Mouse (Mus musculus) neural tube, embryonic 15.5 days (tissue): ENCODE measurements around the gene Il16. TPM values are rescaled to one million over a fixed set of nuclear protein-coding genes. Genes with fewer than 3 reads are reported as not detected.
"Not testable (repeated sequence)": the region's sequence is repeated elsewhere in the genome, so short reads cannot be mapped to it uniquely, and the experiment has no call there.

ENCODE experiments used
- ATAC-seq: fragments of 200-750 bp; cut with Nextera tagmentation; 2 replicates; pipeline ENCODE4 v1.8.0; 2017; ENCODE audit warnings: mild to moderate bottlenecking, moderate TSS enrichment, moderate library complexity; ENCODE audit not compliant: low FRiP score
- H3K27ac ChIP-seq: fragments of 300-500 bp; sonication (generic); replicated peaks from 2 replicates; pipeline ENCODE4 v1.5.1; 2015; ENCODE audit warnings: mild to moderate bottlenecking, inconsistent platforms
- H3K27me3 ChIP-seq: fragments of 300-500 bp; sonication (generic); replicated peaks from 2 replicates; pipeline ENCODE4 v1.6.1; 2015; ENCODE audit warnings: inconsistent platforms
- H3K36me3 ChIP-seq: fragments of 300-500 bp; sonication (generic); 2 replicates; pipeline ENCODE4 v1.6.1; 2015; ENCODE audit warnings: inconsistent platforms
- H3K4me1 ChIP-seq: fragments of 300-500 bp; sonication (generic); 2 replicates; pipeline ENCODE4 v1.6.1; 2015; ENCODE audit warnings: inconsistent platforms
- H3K4me2 ChIP-seq: fragments of 300-500 bp; sonication (generic); 2 replicates; pipeline ENCODE4 v1.6.1; 2015; ENCODE audit warnings: inconsistent platforms, mild to moderate bottlenecking, moderate library complexity
- H3K4me3 ChIP-seq: fragments of 300-500 bp; sonication (generic); replicated peaks from 2 replicates; pipeline ENCODE4 v1.5.1; 2015; ENCODE audit warnings: mild to moderate bottlenecking, inconsistent platforms
- H3K9ac ChIP-seq: fragments of 300-500 bp; sonication (generic); replicated peaks from 2 replicates; pipeline ENCODE4 v1.6.1; 2015; ENCODE audit warnings: mild to moderate bottlenecking, inconsistent platforms
- H3K9me3 ChIP-seq: fragments of 300-500 bp; sonication (generic); replicated peaks from 2 replicates; pipeline ENCODE4 v1.6.1; 2016; ENCODE audit warnings: inconsistent platforms
- WGBS: fragments of 180-500 bp; shearing (Covaris S2); methylation state at CpG from one replicate; pipeline ENCODE4 v1.1.7; 2015; ENCODE audit warnings: mixed read lengths; 5-methylcytosine and 5-hydroxymethylcytosine counted together
- polyA plus RNA-seq: library from polyadenylated mRNA; unstranded; fragments of >200 nt; fragmentation: Nextera tagmentation; extraction: Ambion mirVana; gene quantifications from 2 replicates; pipeline ENCODE4 v1.2.1, GENCODE M21; 2015

Gene Il16
- polyA plus RNA-seq, 1 experiment from 2014 or later, result 1.4 TPM

GRCm38 (mm10) chr7:83713639-83714038 lies 31.9 kb downstream of the Il16 start:
- Histone ChIP-seq H3K4me1 (peaks cover 3% of the 10 kb centered on the region; the same call in 1 of the 2 replicates), H3K9ac (no peak overlapping the region), H3K36me3 (no peaks in the 10 kb centered on the region), H3K27me3 (no peaks in the 10 kb centered on the region), H3K9me3 (no peaks in the 10 kb centered on the region), H3K4me2 (no peak overlapping the region), H3K4me3 (no peak overlapping the region), H3K27ac (no peak overlapping the region)
- ATAC-seq, result no peak
- 73% methylated on average over 1 of the region's 1 CpGs for WGBS

- H3K4me2 ChIP-seq, H3K4me1 ChIP-seq, H3K36me3 ChIP-seq, H3K9me3 ChIP-seq, H3K27ac ChIP-seq, H3K27me3 ChIP-seq, H3K4me3 ChIP-seq, H3K9ac ChIP-seq, ATAC-seq: not testable (repeated sequence)
- WGBS, result 87% methylated on average over 10 of the region's 10 CpGs
Observed at GRCm38 (mm10) chr7:83711676-83712259, 33.8 kb downstream of the Il16 start.

GRCm38 (mm10) chr7:83703046-83703775 lies 42.3 kb downstream of the Il16 start:
- Histone ChIP-seq H3K9ac (no peak overlapping the region), H3K9me3 (no peaks in the 10 kb centered on the region), H3K27ac (no peak overlapping the region), H3K4me3 (no peak overlapping the region), H3K36me3 (no peaks in the 10 kb centered on the region), H3K27me3 (no peaks in the 10 kb centered on the region), H3K4me2 (no peak overlapping the region), H3K4me1 (no peaks in the 10 kb centered on the region)
- WGBS, result 79% methylated on average over 9 of the region's 9 CpGs
- no peak for ATAC-seq

- H3K9me3 ChIP-seq, result no peaks in the 10 kb centered on the region
- H3K27ac ChIP-seq, result no peak overlapping the region
- no peaks in the 10 kb centered on the region for H3K36me3 ChIP-seq
- 86% methylated on average over 6 of the region's 6 CpGs for WGBS
- H3K4me1 ChIP-seq, result no peaks in the 10 kb centered on the region
- H3K9ac ChIP-seq, result no peak overlapping the region
- H3K4me2 ChIP-seq, result no peak overlapping the region
- ATAC-seq, result no peak
- no peaks in the 10 kb centered on the region for H3K27me3 ChIP-seq
- no peak overlapping the region for H3K4me3 ChIP-seq
Observed at GRCm38 (mm10) chr7:83699066-83699745, 46.3 kb downstream of the Il16 start.

GRCm38 (mm10) chr7:83695449-83696212 lies 49.9 kb downstream of the Il16 start:
- 32% methylated on average over 6 of the region's 6 CpGs for WGBS

GRCm38 (mm10) chr7:83682640-83683274 lies 62.8 kb downstream of the Il16 start:
- ATAC-seq, result no peak
- 56% methylated on average over 6 of the region's 6 CpGs for WGBS

More at GRCm38 (mm10) chr7:83695449-83696212, 49.9 kb downstream of the Il16 start:
- H3K9me3 ChIP-seq, result no peaks in the 10 kb centered on the region
- H3K4me3 ChIP-seq, result no peak overlapping the region
- H3K27ac ChIP-seq, result no peak overlapping the region
- no peaks in the 10 kb centered on the region for H3K4me1 ChIP-seq
- ATAC-seq, result no peak
- H3K4me2 ChIP-seq, result no peak overlapping the region
- H3K36me3 ChIP-seq, result no peaks in the 10 kb centered on the region
- H3K9ac ChIP-seq, result no peak overlapping the region
- H3K27me3 ChIP-seq, result no peaks in the 10 kb centered on the region

GRCm38 (mm10) chr7:83678506-83678905 lies 67.0 kb downstream of the Il16 start:
- 92% methylated on average over 4 of the region's 4 CpGs for WGBS
- no peak overlapping the region for H3K4me2 ChIP-seq
- H3K27me3 ChIP-seq, result no peaks in the 10 kb centered on the region
- no peaks in the 10 kb centered on the region for H3K9me3 ChIP-seq
- H3K4me1 ChIP-seq, result no peaks in the 10 kb centered on the region
- no peaks in the 10 kb centered on the region for H3K36me3 ChIP-seq
- H3K4me3 ChIP-seq, result no peak overlapping the region
- H3K9ac ChIP-seq, result no peak overlapping the region
- ATAC-seq, result no peak
- no peak overlapping the region for H3K27ac ChIP-seq

More at GRCm38 (mm10) chr7:83682640-83683274, 62.8 kb downstream of the Il16 start:
- H3K9ac ChIP-seq, result no peak overlapping the region
- H3K4me3 ChIP-seq, result no peak overlapping the region
- no peak overlapping the region for H3K4me2 ChIP-seq
- H3K36me3 ChIP-seq, result no peaks in the 10 kb centered on the region
- H3K27ac ChIP-seq, result no peak overlapping the region
- no peaks in the 10 kb centered on the region for H3K9me3 ChIP-seq
- H3K4me1 ChIP-seq, result no peaks in the 10 kb centered on the region
- no peaks in the 10 kb centered on the region for H3K27me3 ChIP-seq

GRCm38 (mm10) chr7:83677296-83677695 lies 68.2 kb downstream of the Il16 start:
- Histone ChIP-seq H3K9ac (no peak overlapping the region), H3K4me3 (no peak overlapping the region), H3K36me3 (no peaks in the 10 kb centered on the region), H3K27ac (no peak overlapping the region), H3K27me3 (no peaks in the 10 kb centered on the region), H3K4me1 (no peaks in the 10 kb centered on the region), H3K9me3 (no peaks in the 10 kb centered on the region), H3K4me2 (no peak overlapping the region)
- ATAC-seq, result no peak
- 87% methylated on average over 3 of the region's 3 CpGs for WGBS

GRCm38 (mm10) chr7:83675545-83676254 lies 69.8 kb downstream of the Il16 start:
- 43% methylated on average over 5 of the region's 5 CpGs for WGBS
- ATAC-seq, result peak; percentile 61; the same call in 1 of the 2 replicates

GRCm38 (mm10) chr7:83671573-83671972 lies 74.0 kb downstream of the Il16 start:
- H3K9ac ChIP-seq, result no peak overlapping the region
- no peaks in the 10 kb centered on the region for H3K27me3 ChIP-seq
- H3K36me3 ChIP-seq, result no peaks in the 10 kb centered on the region
- no peak overlapping the region for H3K27ac ChIP-seq
- no peaks in the 10 kb centered on the region for H3K9me3 ChIP-seq
- H3K4me3 ChIP-seq, result no peak overlapping the region
- H3K4me2 ChIP-seq, result no peak overlapping the region
- no peaks in the 10 kb centered on the region for H3K4me1 ChIP-seq
- no peak for ATAC-seq
- 89% methylated on average over 6 of the region's 6 CpGs for WGBS

More at GRCm38 (mm10) chr7:83675545-83676254, 69.8 kb downstream of the Il16 start:
- Histone ChIP-seq H3K9me3 (no peaks in the 10 kb centered on the region), H3K27me3 (no peaks in the 10 kb centered on the region), H3K9ac (no peak overlapping the region), H3K4me3 (no peak overlapping the region), H3K36me3 (no peaks in the 10 kb centered on the region), H3K4me1 (no peaks in the 10 kb centered on the region), H3K27ac (no peak overlapping the region), H3K4me2 (no peak overlapping the region)
